Mouse (Mus musculus): ENCODE measurements around the gene Cxcl5. TPM values are rescaled to one million over a fixed set of nuclear protein-coding genes. Genes with fewer than 3 reads are reported as not detected.
"Not testable (repeated sequence)": the region's sequence is repeated elsewhere in the genome, so short reads cannot be mapped to it uniquely, and the experiment has no call there.

Cxcl5 gene
- polyA plus RNA-seq, 1 experiment from 2014 or later, result 0.37 TPM

GRCm38 (mm10) chr5:90777621-90778020, 18.5 kb downstream of the Cxcl5 start:
- no peaks in the 10 kb centered on the region for H3K36me3 ChIP-seq (replicated peaks; ENCODE audit: control insufficient read depth, insufficient read depth)
- no peak overlapping the region for H3K4me2 ChIP-seq (replicated peaks)
- no peaks in the 10 kb centered on the region for H3K9me3 ChIP-seq (ENCODE audit: control insufficient read depth, low read length)
- ATAC-seq (ENCODE audit: low FRiP score), result no peak
- no peaks in the 10 kb centered on the region for H3K4me1 ChIP-seq (replicated peaks; ENCODE audit: control insufficient read depth, insufficient read depth, low read length)
- no peak overlapping the region for H3K27ac ChIP-seq
- H3K27me3 ChIP-seq (ENCODE audit: control insufficient read depth, insufficient read depth, low read length), result no peaks in the 10 kb centered on the region
- no peak for DNase-seq (ENCODE audit: low spot score)
- no peak overlapping the region for H3K9ac ChIP-seq
- WGBS, result 83% methylated on average over 10 of the region's 10 CpGs
- H3K4me3 ChIP-seq (replicated peaks; ENCODE audit: low read length), result no peak overlapping the region

GRCm38 (mm10) chr5:90778856-90779255, 19.7 kb downstream of the Cxcl5 start:
- H3K9me3 ChIP-seq (ENCODE audit: control insufficient read depth, low read length), result no peaks in the 10 kb centered on the region
- no peaks in the 10 kb centered on the region for H3K36me3 ChIP-seq (replicated peaks; ENCODE audit: control insufficient read depth, insufficient read depth)
- H3K9ac ChIP-seq, result no peak overlapping the region
- H3K4me1 ChIP-seq (replicated peaks; ENCODE audit: control insufficient read depth, insufficient read depth, low read length), result no peaks in the 10 kb centered on the region
- H3K27me3 ChIP-seq (ENCODE audit: control insufficient read depth, insufficient read depth, low read length), result no peaks in the 10 kb centered on the region
- H3K4me3 ChIP-seq (replicated peaks; ENCODE audit: low read length), result no peak overlapping the region
- DNase-seq (ENCODE audit: low spot score) (no peak), ATAC-seq (ENCODE audit: low FRiP score) (no peak)
- no peak overlapping the region for H3K27ac ChIP-seq
- no peak overlapping the region for H3K4me2 ChIP-seq (replicated peaks)
- 84% methylated on average over 6 of the region's 6 CpGs for WGBS

- WGBS, result 87% methylated on average over 3 of the region's 3 CpGs
- Histone ChIP-seq H3K9ac (no peak overlapping the region), H3K27ac (no peak overlapping the region), H3K27me3 (ENCODE audit: control insufficient read depth, insufficient read depth, low read length) (no peaks in the 10 kb centered on the region), H3K36me3 (replicated peaks; ENCODE audit: control insufficient read depth, insufficient read depth) (no peaks in the 10 kb centered on the region), H3K4me1 (replicated peaks; ENCODE audit: control insufficient read depth, insufficient read depth, low read length) (0 out of 2 replicates have a peak, but pooled peaks cover 4% of the 10 kb centered on the region), H3K4me2 (replicated peaks) (no peak overlapping the region), H3K4me3 (replicated peaks; ENCODE audit: low read length) (no peak overlapping the region), H3K9me3 (ENCODE audit: control insufficient read depth, low read length) (no peaks in the 10 kb centered on the region)
- DNase-seq (ENCODE audit: low spot score), result no peak
- ATAC-seq (ENCODE audit: low FRiP score), result no peak
Observed at GRCm38 (mm10) chr5:90783697-90784096, 24.5 kb downstream of the Cxcl5 start.

GRCm38 (mm10) chr5:90785659-90786588, 26.8 kb downstream of the Cxcl5 start, which contains the start of gene Cxcl3:
Cxcl3 (plus strand) TSS chr5:90786103.
- Histone ChIP-seq H3K27me3 (ENCODE audit: control insufficient read depth, insufficient read depth, low read length) (no peaks in the 10 kb centered on the region), H3K4me3 (replicated peaks; ENCODE audit: low read length) (peak within 1 kb of the TSS; percentile 30), H3K36me3 (replicated peaks; ENCODE audit: control insufficient read depth, insufficient read depth) (no peaks in the 10 kb centered on the region), H3K4me2 (replicated peaks) (peak within 1 kb of the TSS; percentile 70), H3K27ac (no peak within 1 kb of the TSS), H3K9ac (peak within 1 kb of the TSS; percentile 32), H3K4me1 (replicated peaks; ENCODE audit: control insufficient read depth, insufficient read depth, low read length) (0 out of 2 replicates have a peak, but pooled peaks cover 4% of the 10 kb centered on the region), H3K9me3 (ENCODE audit: control insufficient read depth, low read length) (no peaks in the 10 kb centered on the region)
- 20% methylated on average over 26 of the region's 26 CpGs for WGBS
- DNase-seq (ENCODE audit: low spot score) (no peak), ATAC-seq (ENCODE audit: low FRiP score) (peak; percentile 90)

- Histone ChIP-seq H3K36me3 (replicated peaks; ENCODE audit: control insufficient read depth, insufficient read depth) (no peaks in the 10 kb centered on the region), H3K9ac (no peak overlapping the region), H3K27me3 (ENCODE audit: control insufficient read depth, insufficient read depth, low read length) (no peaks in the 10 kb centered on the region), H3K4me1 (replicated peaks; ENCODE audit: control insufficient read depth, insufficient read depth, low read length) (0 out of 2 replicates have a peak, but pooled peaks cover 4% of the 10 kb centered on the region), H3K4me3 (replicated peaks; ENCODE audit: low read length) (no peak overlapping the region), H3K27ac (no peak overlapping the region), H3K4me2 (replicated peaks) (no peak overlapping the region), H3K9me3 (ENCODE audit: control insufficient read depth, low read length) (no peaks in the 10 kb centered on the region)
- WGBS, result 83% methylated on average over 4 of the region's 4 CpGs
- DNase-seq (ENCODE audit: low spot score) (no peak), ATAC-seq (ENCODE audit: low FRiP score) (no peak)
Observed at GRCm38 (mm10) chr5:90788114-90788513, 29.0 kb downstream of the Cxcl5 start.

GRCm38 (mm10) chr5:90789306-90790073, 30.3 kb downstream of the Cxcl5 start:
- H3K36me3 ChIP-seq (replicated peaks; ENCODE audit: control insufficient read depth, insufficient read depth), result no peaks in the 10 kb centered on the region
- DNase-seq (ENCODE audit: low spot score) (no peak), ATAC-seq (ENCODE audit: low FRiP score) (no peak)
- H3K4me3 ChIP-seq (replicated peaks; ENCODE audit: low read length), result no peak overlapping the region
- no peak overlapping the region for H3K27ac ChIP-seq
- H3K9me3 ChIP-seq (ENCODE audit: control insufficient read depth, low read length), result no peaks in the 10 kb centered on the region
- H3K4me2 ChIP-seq (replicated peaks), result no peak overlapping the region
- 87% methylated on average over 11 of the region's 11 CpGs for WGBS
- no peak overlapping the region for H3K9ac ChIP-seq
- H3K27me3 ChIP-seq (ENCODE audit: control insufficient read depth, insufficient read depth, low read length), result no peaks in the 10 kb centered on the region
- 0 out of 2 replicates have a peak, but pooled peaks cover 4% of the 10 kb centered on the region for H3K4me1 ChIP-seq (replicated peaks; ENCODE audit: control insufficient read depth, insufficient read depth, low read length)

GRCm38 (mm10) chr5:90790074-90790502, 30.9 kb downstream of the Cxcl5 start:
- Histone ChIP-seq H3K27ac (no peak overlapping the region), H3K4me2 (replicated peaks) (no peak overlapping the region), H3K4me3 (replicated peaks; ENCODE audit: low read length) (no peak overlapping the region), H3K4me1 (replicated peaks; ENCODE audit: control insufficient read depth, insufficient read depth, low read length) (0 out of 2 replicates have a peak, but pooled peaks cover 4% of the 10 kb centered on the region), H3K36me3 (replicated peaks; ENCODE audit: control insufficient read depth, insufficient read depth) (no peaks in the 10 kb centered on the region), H3K27me3 (ENCODE audit: control insufficient read depth, insufficient read depth, low read length) (no peaks in the 10 kb centered on the region), H3K9ac (no peak overlapping the region), H3K9me3 (ENCODE audit: control insufficient read depth, low read length) (no peaks in the 10 kb centered on the region)
- 86% methylated on average over 8 of the region's 8 CpGs for WGBS
- ATAC-seq (ENCODE audit: low FRiP score), result no peak
- DNase-seq (ENCODE audit: low spot score), result no peak

- H3K36me3 ChIP-seq (replicated peaks; ENCODE audit: control insufficient read depth, insufficient read depth), result no peaks in the 10 kb centered on the region
- no peak within 1 kb of the TSS for H3K27ac ChIP-seq
- no peaks in the 10 kb centered on the region for H3K4me1 ChIP-seq (replicated peaks; ENCODE audit: control insufficient read depth, insufficient read depth, low read length)
- H3K27me3 ChIP-seq (ENCODE audit: control insufficient read depth, insufficient read depth, low read length), result no peaks in the 10 kb centered on the region
- no peaks in the 10 kb centered on the region for H3K9me3 ChIP-seq (ENCODE audit: control insufficient read depth, low read length)
- no peak for DNase-seq (ENCODE audit: low spot score)
- no peak within 1 kb of the TSS for H3K4me3 ChIP-seq (replicated peaks; ENCODE audit: low read length)
- H3K9ac ChIP-seq, result no peak within 1 kb of the TSS
- 70% methylated on average over 5 of the region's 5 CpGs for WGBS
- no peak for ATAC-seq (ENCODE audit: low FRiP score)
- no peak within 1 kb of the TSS for H3K4me2 ChIP-seq (replicated peaks)
Observed at GRCm38 (mm10) chr5:90794195-90794625, 35.0 kb downstream of the Cxcl5 start, which contains the start of gene Cxcl15. Cxcl15 (plus strand) TSS chr5:90794534.

- not testable (repeated sequence) for H3K4me2 ChIP-seq (replicated peaks); H3K27ac ChIP-seq; H3K4me1 ChIP-seq (replicated peaks; ENCODE audit: control insufficient read depth, insufficient read depth, low read length); ATAC-seq (ENCODE audit: low FRiP score); H3K4me3 ChIP-seq (replicated peaks; ENCODE audit: low read length); H3K27me3 ChIP-seq (ENCODE audit: control insufficient read depth, insufficient read depth, low read length); H3K36me3 ChIP-seq (replicated peaks; ENCODE audit: control insufficient read depth, insufficient read depth); DNase-seq (ENCODE audit: low spot score); H3K9me3 ChIP-seq (ENCODE audit: control insufficient read depth, low read length); H3K9ac ChIP-seq
- WGBS, result 86% methylated on average over 2 of the region's 2 CpGs
Observed at GRCm38 (mm10) chr5:90795392-90795791, 36.2 kb downstream of the Cxcl5 start.
